Mouse (Mus musculus) neural tube, embryonic 11.5 days (tissue): ENCODE measurements around the gene Gapvd1. TPM values are rescaled to one million over a fixed set of nuclear protein-coding genes. Genes with fewer than 3 reads are reported as not detected.

Experiments used
- ATAC-seq: fragments of 200-750 bp; cut with Nextera tagmentation; 2 replicates; pipeline ENCODE4 v1.8.0; 2017; ENCODE audit warnings: moderate number of reproducible peaks, mild to moderate bottlenecking, moderate TSS enrichment, moderate library complexity; ENCODE audit not compliant: insufficient read depth, low FRiP score, low TSS enrichment
- DNase-seq: peaks from one replicate; pipeline ENCODE4 v3.0.0-alpha.2; 2015; ENCODE audit warnings: low spot score
- H3K27ac ChIP-seq: fragments of 300-500 bp; sonication (generic); 2 replicates; pipeline ENCODE4 v1.5.1; 2014; ENCODE audit warnings: low read depth, mild to moderate bottlenecking, low read length
- H3K27me3 ChIP-seq: fragments of 300-500 bp; sonication (generic); 2 replicates; pipeline ENCODE4 v1.6.1; 2014; ENCODE audit warnings: mild to moderate bottlenecking, low read length, mixed read lengths; ENCODE audit not compliant: control insufficient read depth, insufficient read depth
- H3K36me3 ChIP-seq: fragments of 300-500 bp; sonication (generic); 2 replicates; pipeline ENCODE4 v1.6.1; 2014; ENCODE audit warnings: mild to moderate bottlenecking, low read length, moderate library complexity, mixed read lengths; ENCODE audit not compliant: control insufficient read depth, insufficient read depth
- H3K4me1 ChIP-seq: fragments of 300-500 bp; sonication (generic); 2 replicates; pipeline ENCODE4 v1.6.1; 2014; ENCODE audit warnings: low read length, mixed read lengths; ENCODE audit not compliant: control insufficient read depth, insufficient read depth
- H3K4me2 ChIP-seq: fragments of 300-500 bp; sonication (generic); 2 replicates; pipeline ENCODE4 v1.6.1; 2014; ENCODE audit warnings: low read depth, mild to moderate bottlenecking, moderate library complexity
- H3K4me3 ChIP-seq: fragments of 300-500 bp; sonication (generic); 2 replicates; pipeline ENCODE4 v1.5.1; 2014; ENCODE audit warnings: low read depth, low read length
- H3K9ac ChIP-seq: fragments of 300-500 bp; sonication (generic); 2 replicates; pipeline ENCODE4 v1.6.1; 2014; ENCODE audit warnings: mild to moderate bottlenecking, low read length
- H3K9me3 ChIP-seq: fragments of 300-500 bp; sonication (generic); 2 replicates; pipeline ENCODE4 v1.6.1; 2016; ENCODE audit warnings: low read length; ENCODE audit not compliant: control insufficient read depth
- WGBS: fragments of 180-500 bp; shearing (Covaris S2); extraction: QIAGEN DNeasy Blood & Tissue Kit; methylation state at CpG from one replicate; pipeline ENCODE4 v1.1.7; 2014; 5-methylcytosine and 5-hydroxymethylcytosine counted together
- polyA plus RNA-seq: library from polyadenylated mRNA; unstranded; fragments of >200 nt; fragmentation: Nextera tagmentation; extraction: Ambion mirVana; gene quantifications from 2 replicates; pipeline ENCODE4 v1.2.1, GENCODE M21; 2014

Gapvd1 gene
- polyA plus RNA-seq, 1 experiment from 2014 or later, result 125 TPM

DNA sequence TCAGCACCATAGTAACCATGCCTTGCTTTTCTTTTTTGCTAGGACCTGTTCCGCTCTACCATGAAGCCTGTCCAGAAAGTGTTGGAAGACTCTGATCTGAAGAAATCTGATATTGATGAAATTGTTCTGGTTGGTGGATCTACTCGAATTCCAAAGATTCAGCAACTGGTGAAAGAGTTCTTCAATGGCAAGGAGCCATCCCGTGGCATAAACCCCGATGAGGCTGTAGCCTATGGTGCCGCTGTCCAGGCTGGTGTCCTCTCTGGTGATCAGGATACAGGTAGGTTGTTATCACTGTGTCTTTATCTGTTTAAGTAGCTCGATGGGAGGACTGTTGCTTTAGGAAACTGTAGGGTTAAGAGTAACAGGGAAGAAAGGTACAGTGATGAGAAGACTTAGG lies 19.5 kb upstream of the Gapvd1 start:
- Histone ChIP-seq H3K4me3 (peak overlapping the region; percentile 100; the same call in 1 of the 2 replicates), H3K27ac (no peak overlapping the region), H3K9ac (no peak overlapping the region), H3K4me2 (peak overlapping the region; percentile 44), H3K27me3 (no peaks in the 10 kb centered on the region), H3K36me3 (peaks cover 28% of the 10 kb centered on the region), H3K9me3 (no peaks in the 10 kb centered on the region), H3K4me1 (peaks cover 46% of the 10 kb centered on the region)
- 95% methylated on average over 6 of the region's 6 CpGs for WGBS
- ATAC-seq (no peak), DNase-seq (no peak)

DNA sequence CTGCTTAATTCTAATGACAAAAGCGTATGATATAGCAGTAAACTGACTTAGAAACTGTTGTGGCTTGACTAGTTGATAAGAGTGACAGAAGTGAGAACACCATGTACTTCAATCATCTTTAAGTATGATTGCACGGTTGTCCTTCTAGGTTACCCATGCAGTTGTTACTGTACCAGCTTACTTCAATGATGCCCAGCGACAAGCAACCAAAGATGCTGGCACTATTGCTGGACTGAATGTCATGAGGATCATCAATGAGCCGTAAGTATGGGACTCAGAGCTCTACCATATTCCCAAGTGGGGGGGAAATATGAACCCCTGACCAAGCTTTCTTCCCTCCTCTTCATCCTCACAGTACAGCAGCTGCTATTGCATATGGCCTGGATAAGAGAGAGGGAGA lies 18.6 kb upstream of the Gapvd1 start:
- Histone ChIP-seq H3K4me1 (peaks cover 46% of the 10 kb centered on the region), H3K9me3 (no peaks in the 10 kb centered on the region), H3K27ac (no peak overlapping the region), H3K27me3 (no peaks in the 10 kb centered on the region), H3K4me3 (peak overlapping the region; percentile 100), H3K4me2 (peak overlapping the region; percentile 44), H3K36me3 (peaks cover 24% of the 10 kb centered on the region), H3K9ac (no peak overlapping the region)
- ATAC-seq, result no peak
- no peak for DNase-seq
- 92% methylated on average over 4 of the region's 4 CpGs for WGBS

DNA sequence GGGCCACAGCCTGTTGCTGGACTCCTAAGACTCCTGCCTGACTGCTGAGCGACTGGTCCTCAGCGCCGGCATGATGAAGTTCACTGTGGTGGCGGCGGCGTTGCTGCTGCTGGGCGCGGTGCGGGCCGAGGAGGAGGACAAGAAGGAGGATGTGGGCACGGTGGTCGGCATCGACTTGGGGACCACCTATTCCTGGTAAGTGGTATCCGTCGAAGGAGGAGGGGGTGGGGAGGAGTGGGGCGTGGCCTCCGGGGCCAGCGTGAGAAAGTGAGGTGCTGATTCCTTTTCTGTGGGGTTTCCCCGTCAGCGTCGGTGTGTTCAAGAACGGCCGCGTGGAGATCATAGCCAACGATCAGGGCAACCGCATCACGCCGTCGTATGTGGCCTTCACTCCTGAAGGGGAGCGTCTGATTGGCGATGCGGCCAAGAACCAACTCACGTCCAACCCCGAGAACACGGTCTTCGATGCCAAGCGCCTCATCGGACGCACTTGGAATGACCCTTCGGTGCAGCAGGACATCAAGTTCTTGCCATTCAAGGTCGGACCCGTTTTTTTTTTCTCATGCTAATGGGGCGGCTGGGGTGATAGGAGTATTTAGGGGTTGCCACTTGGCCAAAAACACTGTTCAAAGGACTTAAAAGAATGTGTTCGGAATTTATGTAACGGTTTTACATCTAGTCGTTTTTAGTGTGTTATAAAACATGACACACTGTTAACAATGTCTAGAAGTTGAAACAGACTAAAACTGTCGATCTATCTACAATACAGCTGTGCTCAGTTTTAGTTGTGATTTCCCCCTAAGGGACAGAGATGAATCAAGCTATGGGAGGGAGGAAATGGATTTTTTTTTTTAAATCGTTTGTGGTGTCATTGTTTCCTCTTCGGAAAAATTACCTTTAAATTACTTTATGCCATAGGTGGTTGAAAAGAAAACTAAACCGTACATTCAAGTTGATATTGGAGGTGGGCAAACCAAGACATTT lies 17.5 kb upstream of the Gapvd1 start:
- Histone ChIP-seq H3K4me1 (peaks cover 46% of the 10 kb centered on the region), H3K27ac (peak overlapping the region; percentile 87), H3K9ac (peak overlapping the region; percentile 99), H3K4me3 (peak overlapping the region; percentile 100), H3K4me2 (peak overlapping the region; percentile 44), H3K9me3 (no peaks in the 10 kb centered on the region), H3K36me3 (peaks cover 24% of the 10 kb centered on the region), H3K27me3 (no peaks in the 10 kb centered on the region)
- DNase-seq (no peak), ATAC-seq (peak; percentile 35)
- WGBS, result 5% methylated on average over 50 of the region's 50 CpGs

GRCm38 (mm10) chr2:34771368-34772226 lies 16.6 kb upstream of the Gapvd1 start, which contains the start of gene Hspa5:
Hspa5 (plus strand) TSS chr2:34771970.
- Histone ChIP-seq H3K4me2 (peak within 1 kb of the TSS; percentile 64), H3K36me3 (peaks cover 20% of the 10 kb centered on the region), H3K27ac (peak within 1 kb of the TSS; percentile 93), H3K27me3 (no peaks in the 10 kb centered on the region), H3K9ac (peak within 1 kb of the TSS; percentile 99), H3K4me3 (peak within 1 kb of the TSS; percentile 100), H3K4me1 (peaks cover 39% of the 10 kb centered on the region), H3K9me3 (no peaks in the 10 kb centered on the region)
- WGBS, result under 1% methylated on average over 60 of the region's 60 CpGs
- ATAC-seq (peak; percentile 99), DNase-seq (peak; percentile 99)

- WGBS, result 5% methylated on average over 6 of the region's 6 CpGs
- H3K4me2 ChIP-seq, result peak overlapping the region; percentile 64
- no peaks in the 10 kb centered on the region for H3K27me3 ChIP-seq
- H3K4me1 ChIP-seq, result peaks cover 34% of the 10 kb centered on the region
- H3K9me3 ChIP-seq, result no peaks in the 10 kb centered on the region
- DNase-seq, result no peak
- no peak for ATAC-seq
- H3K9ac ChIP-seq, result peak overlapping the region; percentile 97
- peaks cover 18% of the 10 kb centered on the region for H3K36me3 ChIP-seq
- peak overlapping the region; percentile 93 for H3K27ac ChIP-seq
- H3K4me3 ChIP-seq, result peak overlapping the region; percentile 100
Measured at GRCm38 (mm10) chr2:34770951-34771350, 15.9 kb upstream of the Gapvd1 start.

- 91% methylated on average over 2 of the region's 2 CpGs for WGBS
Measured at GRCm38 (mm10) chr2:34770049-34770448, 15.0 kb upstream of the Gapvd1 start.

GRCm38 (mm10) chr2:34764801-34765200 lies 9.8 kb upstream of the Gapvd1 start:
- WGBS, result 55% methylated on average over 12 of the region's 12 CpGs
- DNase-seq (no peak), ATAC-seq (no peak)

More at GRCm38 (mm10) chr2:34770049-34770448, 15.0 kb upstream of the Gapvd1 start:
- Histone ChIP-seq H3K27ac (no peak overlapping the region), H3K36me3 (peaks cover 14% of the 10 kb centered on the region), H3K27me3 (no peaks in the 10 kb centered on the region), H3K9ac (no peak overlapping the region; the same call in 1 of the 2 replicates), H3K9me3 (no peaks in the 10 kb centered on the region), H3K4me1 (peaks cover 25% of the 10 kb centered on the region), H3K4me3 (peak overlapping the region; percentile 100; the same call in 1 of the 2 replicates), H3K4me2 (peak overlapping the region; percentile 64; the same call in 1 of the 2 replicates)
- no peak for DNase-seq
- no peak for ATAC-seq

DNA sequence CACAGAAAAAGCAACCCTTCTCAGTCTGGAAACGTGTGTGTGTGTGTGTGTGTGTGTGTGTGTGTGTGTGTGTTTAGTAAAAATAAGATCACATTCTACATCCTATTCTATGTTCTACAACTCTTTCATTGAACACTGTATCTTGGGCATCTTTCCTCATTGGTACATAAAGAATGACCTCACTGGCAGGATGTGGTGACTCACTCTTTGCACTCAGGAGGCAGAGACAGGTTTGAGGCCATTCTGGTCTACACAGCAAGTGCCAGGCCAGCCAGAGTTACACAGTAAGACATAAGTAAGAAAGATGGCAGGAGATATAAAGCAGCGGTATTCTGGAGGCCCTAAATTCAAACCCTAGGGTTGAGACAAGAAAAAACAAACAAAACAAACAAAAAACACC lies 7.8 kb upstream of the Gapvd1 start:
- Histone ChIP-seq H3K4me2 (no peak overlapping the region), H3K9me3 (no peaks in the 10 kb centered on the region), H3K36me3 (no peaks in the 10 kb centered on the region), H3K27me3 (no peaks in the 10 kb centered on the region), H3K27ac (no peak overlapping the region), H3K4me1 (no peaks in the 10 kb centered on the region), H3K9ac (no peak overlapping the region), H3K4me3 (no peak overlapping the region)
- ATAC-seq, result no peak
- WGBS, result 74% methylated on average over 2 of the region's 2 CpGs
- no peak for DNase-seq

More at GRCm38 (mm10) chr2:34764801-34765200, 9.8 kb upstream of the Gapvd1 start:
- Histone ChIP-seq H3K27me3 (no peaks in the 10 kb centered on the region), H3K4me1 (no peaks in the 10 kb centered on the region), H3K4me3 (no peak overlapping the region), H3K9me3 (no peaks in the 10 kb centered on the region), H3K9ac (no peak overlapping the region), H3K36me3 (no peaks in the 10 kb centered on the region), H3K4me2 (no peak overlapping the region), H3K27ac (no peak overlapping the region)
